Mouse (Mus musculus) myocyte (in vitro differentiated cells): ENCODE results near the gene Ppp1r16b. TPM values are rescaled to one million over a fixed set of nuclear protein-coding genes. Genes with fewer than 3 reads are reported as not detected.

Experiments used
- H3K27me3 ChIP-seq: one replicate; pipeline ENCODE4 v1.6.1; 2011; ENCODE audit not compliant: control insufficient read depth, insufficient read depth, insufficient read length
- H3K36me3 ChIP-seq: one replicate; pipeline ENCODE4 v1.6.1; 2011; ENCODE audit not compliant: control insufficient read depth, insufficient read depth
- H3K4me2 ChIP-seq: one replicate; pipeline ENCODE4 v1.6.1; 2011; ENCODE audit warnings: low read depth, control low read depth
- H3K4me3 ChIP-seq: one replicate; pipeline ENCODE4 v1.5.1; 2011; ENCODE audit warnings: mild to moderate bottlenecking, control low read depth, moderate library complexity
- H3K79me2 ChIP-seq: one replicate; pipeline ENCODE4 v1.6.1; 2011; ENCODE audit not compliant: control insufficient read depth, insufficient read depth
- H3ac ChIP-seq: one replicate; pipeline ENCODE4 v1.6.1; 2011; ENCODE audit not compliant: control insufficient read depth, insufficient read length
- CEBPB ChIP-seq: IDR thresholded peaks from 2 replicates; pipeline ENCODE4 v1.6.1; 2011; ENCODE audit warnings: mild to moderate bottlenecking, moderate library complexity; ENCODE audit not compliant: poor library complexity, insufficient read depth, severe bottlenecking
- E2F4 ChIP-seq: IDR thresholded peaks from one replicate; pipeline ENCODE4 v1.6.1; 2011; ENCODE audit warnings: mild to moderate bottlenecking, control low read depth, moderate library complexity; ENCODE audit not compliant: insufficient read depth
- MAX ChIP-seq: IDR thresholded peaks from one replicate; pipeline ENCODE4 v1.6.1; 2011; ENCODE audit warnings: low read depth, mild to moderate bottlenecking, control low read depth
- MYOD1 ChIP-seq, 3 experiments: IDR thresholded peaks; one replicate each; pipeline ENCODE4 v1.6.1; 2011; ENCODE audit warnings: control low read depth in 2 of 3, low read depth in 2 of 3, mild to moderate bottlenecking in 2 of 3, moderate library complexity in 1 of 3; ENCODE audit not compliant: insufficient read length in 2 of 3, control insufficient read depth in 1 of 3
- MYOG ChIP-seq, 3 experiments: IDR thresholded peaks; one replicate each; pipeline ENCODE4 v1.6.1; 2011; ENCODE audit warnings: control low read depth in 2 of 3, low read depth in 2 of 3, mild to moderate bottlenecking in 2 of 3; ENCODE audit not compliant: insufficient read length in 2 of 3, control insufficient read depth in 1 of 3, insufficient read depth in 1 of 3
- POLR2A ChIP-seq: IDR thresholded peaks from one replicate; pipeline ENCODE4 v1.6.1; 2011; ENCODE audit warnings: low read depth, mild to moderate bottlenecking, control low read depth, moderate library complexity; ENCODE audit not compliant: insufficient read length
- POLR2AphosphoS2 ChIP-seq: IDR thresholded peaks from one replicate; pipeline ENCODE4 v1.6.1; 2011; ENCODE audit warnings: low read depth, control low read depth; ENCODE audit not compliant: insufficient read length
- REST ChIP-seq: IDR thresholded peaks from one replicate; pipeline ENCODE4 v1.6.1; 2011; ENCODE audit warnings: mild to moderate bottlenecking, control low read depth, moderate library complexity; ENCODE audit not compliant: insufficient read depth, insufficient read length
- SRF ChIP-seq: IDR thresholded peaks from one replicate; pipeline ENCODE4 v1.6.1; 2011; ENCODE audit warnings: low read depth; ENCODE audit not compliant: control insufficient read depth, insufficient read length
- TCF12 ChIP-seq: IDR thresholded peaks from one replicate; pipeline ENCODE4 v1.6.1; 2011; ENCODE audit warnings: mild to moderate bottlenecking, control low read depth; ENCODE audit not compliant: poor library complexity, insufficient read depth, severe bottlenecking
- TCF3 ChIP-seq: IDR thresholded peaks from one replicate; pipeline ENCODE4 v1.6.1; 2011; ENCODE audit warnings: low read depth, control low read depth; ENCODE audit not compliant: insufficient read length
- USF1 ChIP-seq: IDR thresholded peaks from one replicate; pipeline ENCODE4 v1.6.1; 2011; ENCODE audit warnings: low read depth, mild to moderate bottlenecking, control low read depth, moderate library complexity
- polyA plus RNA-seq: library from polyadenylated mRNA; unstranded; fragments of >200 nt; fragmentation: generic; extraction: Trizol; gene quantifications from one replicate; pipeline ENCODE4 v1.2.1, GENCODE M21; 2012; ENCODE audit warnings: missing spikeins

Ppp1r16b gene
- polyA plus RNA-seq, 1 experiment, result 0.05 TPM

DNA sequence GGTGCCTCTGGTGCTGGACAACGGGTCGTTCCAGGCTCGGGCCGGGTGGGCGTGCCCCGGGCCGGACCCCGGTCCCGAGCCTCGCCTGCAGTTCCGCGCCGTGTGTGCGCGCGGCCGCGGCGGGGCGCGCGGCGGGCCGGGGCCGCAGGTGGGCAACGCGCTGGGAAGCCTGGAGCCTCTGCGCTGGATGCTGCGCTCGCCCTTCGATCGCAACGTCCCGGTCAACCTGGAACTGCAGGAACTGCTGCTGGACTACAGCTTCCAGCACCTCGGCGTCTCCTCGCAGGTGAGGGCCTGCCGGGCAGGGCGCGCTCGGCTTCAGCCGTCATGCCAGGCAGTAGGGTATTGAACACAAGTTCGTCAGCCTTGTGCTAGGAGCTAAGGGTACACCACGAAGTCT, 40.0 kb upstream of the Ppp1r16b start:
- Histone ChIP-seq H3K27me3 (peaks cover 11% of the 10 kb centered on the region), H3K4me2 (peak overlapping the region; percentile 91), H3K79me2 (no peaks in the 10 kb centered on the region), H3K36me3 (peaks cover 4% of the 10 kb centered on the region), H3ac (peak overlapping the region; percentile 55), H3K4me3 (peak overlapping the region; percentile 64)
- TF ChIP-seq TCF3, result no peak
- TF ChIP-seq MYOD1 (IDR thresholded peaks at IDR 0.05; ENCODE audit: control insufficient read depth in 1 of 3, insufficient read length in 2 of 3, low read depth in 2 of 3), result no peak
- TF ChIP-seq SRF, result no peak
- no peak for TF ChIP-seq MYOG (IDR thresholded peaks at IDR 0.05; ENCODE audit: control insufficient read depth in 1 of 3, insufficient read depth in 1 of 3, insufficient read length in 2 of 3, low read depth in 2 of 3)
- TF ChIP-seq TCF12, result no peak
- TF ChIP-seq REST, result no peak
- TF ChIP-seq E2F4, result no peak
- no peak for TF ChIP-seq POLR2AphosphoS2
- no peak for TF ChIP-seq POLR2A
- no peak for TF ChIP-seq CEBPB
- no peak for TF ChIP-seq MAX
- no peak for TF ChIP-seq USF1

GRCm38 (mm10) chr2:158625697-158626096, 39.5 kb upstream of the Ppp1r16b start:
- Histone ChIP-seq H3ac (peak overlapping the region; percentile 55), H3K4me2 (peak overlapping the region; percentile 91), H3K36me3 (peaks cover 4% of the 10 kb centered on the region), H3K4me3 (peak overlapping the region; percentile 64), H3K79me2 (no peaks in the 10 kb centered on the region), H3K27me3 (peaks cover 6% of the 10 kb centered on the region)
- TF ChIP-seq REST (no peak), E2F4 (no peak), POLR2AphosphoS2 (no peak), MYOD1 (IDR thresholded peaks at IDR 0.05; ENCODE audit: control insufficient read depth in 1 of 3, insufficient read length in 2 of 3, low read depth in 2 of 3) (no peak), CEBPB (no peak), TCF3 (no peak), TCF12 (no peak), SRF (no peak), MYOG (IDR thresholded peaks at IDR 0.05; ENCODE audit: control insufficient read depth in 1 of 3, insufficient read depth in 1 of 3, insufficient read length in 2 of 3, low read depth in 2 of 3) (no peak), POLR2A (no peak), MAX (no peak), USF1 (no peak)

DNA sequence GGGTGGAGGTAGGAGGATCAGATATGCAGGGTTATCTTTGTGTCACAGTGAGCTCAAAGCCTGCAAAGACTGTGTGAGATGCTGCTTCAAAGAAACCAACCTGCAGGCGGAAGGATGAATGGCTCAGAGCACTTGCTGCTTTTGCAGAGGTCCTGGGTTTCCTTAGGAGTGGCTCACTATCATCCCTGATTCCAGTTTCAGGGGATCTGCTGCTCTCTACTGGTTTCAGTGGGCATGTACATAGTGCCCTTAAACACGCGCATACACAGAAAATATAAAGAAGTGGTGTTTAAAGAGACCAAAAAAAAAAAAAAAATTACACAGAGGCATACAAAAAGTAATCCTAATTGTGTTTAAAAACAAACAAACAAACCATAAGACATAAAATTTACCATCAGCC, 36.3 kb upstream of the Ppp1r16b start:
- Histone ChIP-seq H3K4me2 (no peak overlapping the region), H3K79me2 (no peaks in the 10 kb centered on the region), H3K4me3 (no peak overlapping the region), H3K36me3 (peaks cover 14% of the 10 kb centered on the region), H3ac (no peak overlapping the region), H3K27me3 (no peaks in the 10 kb centered on the region)
- no peak for TF ChIP-seq POLR2AphosphoS2

GRCm38 (mm10) chr2:158629414-158629813, 35.8 kb upstream of the Ppp1r16b start:
- TF ChIP-seq SRF (no peak), TCF3 (no peak), TCF12 (no peak)
- Histone ChIP-seq H3K4me2 (no peak overlapping the region), H3K27me3 (no peaks in the 10 kb centered on the region), H3K4me3 (no peak overlapping the region), H3ac (no peak overlapping the region), H3K36me3 (peaks cover 14% of the 10 kb centered on the region), H3K79me2 (no peaks in the 10 kb centered on the region)

DNA sequence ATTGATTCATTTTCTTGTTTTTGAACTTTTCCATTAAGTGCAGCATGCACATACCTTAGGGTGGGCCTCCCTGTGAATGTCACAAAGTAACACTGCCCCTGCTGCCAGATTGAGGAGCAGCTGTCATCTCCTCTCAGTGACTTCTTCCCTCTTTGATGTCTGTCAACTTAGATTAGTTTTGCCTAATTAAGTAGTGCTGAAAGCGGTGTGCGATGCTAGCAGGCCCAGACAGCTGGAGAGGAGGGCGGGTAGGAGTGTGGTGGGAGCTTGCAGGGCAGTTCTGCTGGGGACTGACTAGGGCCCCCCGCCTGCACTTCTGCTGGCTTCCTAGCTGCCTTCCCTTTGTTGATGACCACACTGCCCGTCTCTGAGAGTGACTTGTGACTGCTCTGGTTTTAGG, 33.3 kb upstream of the Ppp1r16b start:
- Histone ChIP-seq H3K4me3 (no peak overlapping the region), H3K27me3 (no peaks in the 10 kb centered on the region), H3ac (no peak overlapping the region), H3K36me3 (peaks cover 14% of the 10 kb centered on the region), H3K79me2 (no peaks in the 10 kb centered on the region), H3K4me2 (no peak overlapping the region)
- TF ChIP-seq REST (no peak), POLR2AphosphoS2 (no peak), MYOD1 (IDR thresholded peaks at IDR 0.05; ENCODE audit: control insufficient read depth in 1 of 3, insufficient read length in 2 of 3, low read depth in 2 of 3) (no peak), E2F4 (no peak), TCF3 (no peak), MAX (no peak), POLR2A (no peak), USF1 (no peak), MYOG (IDR thresholded peaks at IDR 0.05; ENCODE audit: control insufficient read depth in 1 of 3, insufficient read depth in 1 of 3, insufficient read length in 2 of 3, low read depth in 2 of 3) (no peak), SRF (no peak), CEBPB (no peak), TCF12 (no peak)
